Mouse (Mus musculus): ENCODE data around the gene Tln1. TPM values are rescaled to one million over a fixed set of nuclear protein-coding genes. Genes with fewer than 3 reads are reported as not detected.
"Not testable (repeated sequence)": the region's sequence is repeated elsewhere in the genome, so short reads cannot be mapped to it uniquely, and the experiment has no call there.

Tln1 gene
- total and polyA plus RNA-seq, 2 experiments = 38.6 to 42.8 TPM

DNA sequence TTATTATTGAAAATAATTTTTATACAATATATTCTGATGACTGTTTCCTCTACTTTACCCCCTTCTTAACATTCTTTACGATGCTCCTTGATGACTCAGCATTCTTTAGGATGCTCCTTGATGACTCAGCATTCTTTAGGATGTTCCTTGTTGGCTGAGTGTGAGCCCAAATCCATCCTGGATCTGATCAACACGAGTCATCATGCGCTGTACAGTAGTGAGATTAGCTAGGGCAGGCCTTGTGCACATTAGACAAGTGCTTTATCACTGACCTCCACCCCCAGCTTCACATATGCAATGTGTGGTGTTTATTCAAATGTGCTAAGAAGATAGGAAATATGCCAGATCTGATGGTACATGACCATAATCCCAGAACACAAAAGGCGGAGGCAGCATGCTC, 35.7 kb upstream of the Tln1 start:
- 80% methylated on average over 4 of the region's 4 CpGs for WGBS
- no peaks in the 10 kb centered on the region for H3K27me3 ChIP-seq (ENCODE audit: control insufficient read depth, insufficient read depth, low read length)

DNA sequence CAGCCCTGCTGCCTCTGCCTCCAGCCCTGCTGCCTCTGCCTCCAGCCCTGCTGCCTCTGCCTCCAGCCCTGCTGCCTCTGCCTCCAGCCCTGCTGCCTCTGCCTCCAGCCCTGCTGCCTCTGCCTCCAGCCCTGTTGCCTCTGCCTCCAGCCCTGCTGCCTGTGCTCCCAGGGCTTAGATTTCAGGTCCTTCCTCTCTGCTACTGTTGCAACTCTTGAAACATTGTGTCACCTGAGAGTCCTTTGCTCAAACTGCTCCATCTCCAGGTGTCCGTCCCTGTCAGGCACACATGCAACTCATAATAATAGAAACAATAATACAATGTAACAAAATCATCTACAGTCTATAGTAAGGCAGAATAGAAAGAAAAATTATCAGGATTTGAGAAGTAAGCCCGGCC, 34.1 kb upstream of the Tln1 start:
- not testable (repeated sequence) for H3K27ac ChIP-seq (replicated peaks; ENCODE audit: insufficient read depth, low read depth, low read length); H3K4me1 ChIP-seq (ENCODE audit: control insufficient read depth, insufficient read depth, low read length); H3K27me3 ChIP-seq (ENCODE audit: control insufficient read depth, insufficient read depth, low read length); H3K9ac ChIP-seq (ENCODE audit: low read depth, low read length); H3K4me3 ChIP-seq (ENCODE audit: insufficient read depth, low read depth, low read length); H3K36me3 ChIP-seq (ENCODE audit: control insufficient read depth, insufficient read depth, low read length); H3K79me2 ChIP-seq (ENCODE audit: control insufficient read depth, insufficient read depth, low read length); DNase-seq (ENCODE audit: extremely low read depth, low read depth, low spot score)
- 88% methylated on average over 2 of the region's 2 CpGs for WGBS

More for the DNA sequence above, 35.7 kb upstream of the Tln1 start:
- Histone ChIP-seq H3K27ac (replicated peaks; ENCODE audit: insufficient read depth, low read depth, low read length) (no peak overlapping the region), H3K36me3 (ENCODE audit: control insufficient read depth, insufficient read depth, low read length) (no peaks in the 10 kb centered on the region), H3K79me2 (ENCODE audit: control insufficient read depth, insufficient read depth, low read length) (no peaks in the 10 kb centered on the region), H3K4me1 (ENCODE audit: control insufficient read depth, insufficient read depth, low read length) (no peaks in the 10 kb centered on the region), H3K9ac (ENCODE audit: low read depth, low read length) (no peak overlapping the region), H3K4me3 (ENCODE audit: insufficient read depth, low read depth, low read length) (no peak overlapping the region)
- TF ChIP-seq CTCF (IDR thresholded peaks at IDR 0.05; ENCODE audit: low read depth, low read length) = no peak
- no peak for TF ChIP-seq POLR2A (IDR thresholded peaks at IDR 0.05; ENCODE audit: extremely low read depth, insufficient read depth, low read length)
- no peak for DNase-seq (ENCODE audit: extremely low read depth, low read depth, low spot score)

DNA sequence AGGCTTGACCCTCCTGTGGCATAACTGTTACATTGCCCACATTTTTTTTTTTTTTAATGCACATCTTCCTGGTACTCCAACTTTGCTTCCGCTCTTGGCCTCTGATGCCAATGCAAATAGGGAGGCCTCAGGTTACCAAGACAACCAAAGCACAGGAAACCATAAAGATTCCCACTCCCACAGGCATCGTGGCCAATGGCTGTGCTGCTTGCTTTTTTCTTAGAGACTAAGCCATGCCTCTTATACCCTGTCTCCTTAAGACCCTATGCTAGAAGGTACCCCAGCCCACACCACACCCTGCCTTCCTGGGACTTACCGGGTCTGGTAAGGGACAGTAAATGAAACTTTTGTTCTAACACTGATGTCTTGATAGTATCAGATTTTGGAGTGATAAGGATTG, 31.0 kb upstream of the Tln1 start:
- no peak for TF ChIP-seq POLR2A (IDR thresholded peaks at IDR 0.05; ENCODE audit: extremely low read depth, insufficient read depth, low read length)
- TF ChIP-seq CTCF (IDR thresholded peaks at IDR 0.05; ENCODE audit: low read depth, low read length) = no peak
- H3K4me1 ChIP-seq (ENCODE audit: control insufficient read depth, insufficient read depth, low read length) = no peaks in the 10 kb centered on the region
- WGBS = 73% methylated on average over 3 of the region's 3 CpGs

DNA sequence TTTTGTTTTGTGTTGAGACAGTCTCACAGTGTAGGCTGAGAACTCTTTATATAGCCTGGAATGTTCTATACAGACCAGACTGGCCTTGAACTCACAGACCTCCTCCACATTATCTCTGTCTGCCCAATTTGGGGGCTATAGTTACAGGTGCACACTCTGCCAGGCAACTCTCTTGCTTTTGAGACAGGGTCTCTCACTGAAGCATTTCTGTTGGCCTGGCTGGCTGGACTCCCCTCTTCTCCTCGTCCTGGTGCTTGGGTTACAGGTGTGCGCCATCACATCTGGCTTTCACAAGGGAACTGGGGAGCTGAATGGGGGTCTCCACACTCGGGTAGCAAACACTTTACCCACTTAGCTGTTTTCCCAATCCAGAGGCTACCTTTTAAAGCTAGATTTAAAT, 29.5 kb upstream of the Tln1 start:
- 78% methylated on average over 3 of the region's 3 CpGs for WGBS
- no peak for TF ChIP-seq CTCF (IDR thresholded peaks at IDR 0.05; ENCODE audit: low read depth, low read length)
- no peak for TF ChIP-seq POLR2A (IDR thresholded peaks at IDR 0.05; ENCODE audit: extremely low read depth, insufficient read depth, low read length)
- no peaks in the 10 kb centered on the region for H3K36me3 ChIP-seq (ENCODE audit: control insufficient read depth, insufficient read depth, low read length)
- no peak overlapping the region for H3K9ac ChIP-seq (ENCODE audit: low read depth, low read length)
- no peaks in the 10 kb centered on the region for H3K4me1 ChIP-seq (ENCODE audit: control insufficient read depth, insufficient read depth, low read length)
- no peak overlapping the region for H3K27ac ChIP-seq (replicated peaks; ENCODE audit: insufficient read depth, low read depth, low read length)
- no peaks in the 10 kb centered on the region for H3K79me2 ChIP-seq (ENCODE audit: control insufficient read depth, insufficient read depth, low read length)
- no peaks in the 10 kb centered on the region for H3K27me3 ChIP-seq (ENCODE audit: control insufficient read depth, insufficient read depth, low read length)
- no peak overlapping the region for H3K4me3 ChIP-seq (ENCODE audit: insufficient read depth, low read depth, low read length)
- no peak for DNase-seq (ENCODE audit: extremely low read depth, low read depth, low spot score)

More for the DNA sequence above, 31.0 kb upstream of the Tln1 start:
- Histone ChIP-seq H3K79me2 (ENCODE audit: control insufficient read depth, insufficient read depth, low read length) (no peaks in the 10 kb centered on the region), H3K36me3 (ENCODE audit: control insufficient read depth, insufficient read depth, low read length) (no peaks in the 10 kb centered on the region), H3K27me3 (ENCODE audit: control insufficient read depth, insufficient read depth, low read length) (no peaks in the 10 kb centered on the region), H3K9ac (ENCODE audit: low read depth, low read length) (no peak overlapping the region), H3K27ac (replicated peaks; ENCODE audit: insufficient read depth, low read depth, low read length) (no peak overlapping the region), H3K4me3 (ENCODE audit: insufficient read depth, low read depth, low read length) (no peak overlapping the region)
- no peak for DNase-seq (ENCODE audit: extremely low read depth, low read depth, low spot score)

DNA sequence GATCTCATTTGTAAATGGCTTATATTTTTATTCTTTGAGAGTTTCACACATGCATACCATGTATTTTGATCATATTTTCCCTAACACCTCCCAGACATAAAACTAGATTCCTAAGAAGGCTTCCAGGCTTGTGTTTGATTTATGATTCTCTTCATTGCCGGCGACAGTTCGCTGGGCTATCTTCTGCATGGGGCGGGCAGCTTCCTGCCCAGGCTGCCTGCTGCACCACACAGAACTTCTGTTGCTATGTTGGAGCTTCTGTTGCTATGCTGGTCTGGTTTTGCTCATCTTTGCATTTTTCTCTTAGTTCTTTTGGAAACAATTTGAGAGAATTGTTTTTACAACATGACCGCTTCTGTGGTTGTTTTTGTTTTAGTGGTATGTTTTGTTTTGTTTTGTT, 29.1 kb upstream of the Tln1 start:
- 67% methylated on average over 5 of the region's 5 CpGs for WGBS
- no peak for TF ChIP-seq POLR2A (IDR thresholded peaks at IDR 0.05; ENCODE audit: extremely low read depth, insufficient read depth, low read length)
- no peak for TF ChIP-seq CTCF (IDR thresholded peaks at IDR 0.05; ENCODE audit: low read depth, low read length)

DNA sequence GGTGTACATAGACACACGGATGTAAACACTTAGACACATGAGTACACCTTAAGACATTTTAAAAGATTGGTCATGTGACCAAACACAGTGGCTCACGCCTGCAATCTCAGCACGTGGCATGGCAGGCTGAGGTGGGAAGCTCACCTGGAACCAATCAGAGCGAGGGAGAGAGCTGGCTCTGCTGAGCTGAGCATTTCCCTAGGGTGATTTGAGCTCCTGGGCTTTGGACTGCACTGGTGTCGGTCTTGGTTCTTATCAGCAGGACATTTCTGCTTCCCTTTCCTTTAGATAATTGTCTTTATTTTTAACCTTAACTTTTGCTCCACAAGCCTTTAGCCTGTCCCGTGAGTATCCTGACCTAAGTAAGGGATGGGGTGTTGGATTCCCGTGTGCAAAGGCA, 25.2 kb upstream of the Tln1 start:
- Histone ChIP-seq H3K4me1 (ENCODE audit: control insufficient read depth, insufficient read depth, low read length) (no peaks in the 10 kb centered on the region), H3K4me3 (ENCODE audit: insufficient read depth, low read depth, low read length) (no peak overlapping the region), H3K36me3 (ENCODE audit: control insufficient read depth, insufficient read depth, low read length) (peaks cover 3% of the 10 kb centered on the region; the same call in 1 of the 2 replicates), H3K9ac (ENCODE audit: low read depth, low read length) (no peak overlapping the region), H3K79me2 (ENCODE audit: control insufficient read depth, insufficient read depth, low read length) (no peaks in the 10 kb centered on the region), H3K27ac (replicated peaks; ENCODE audit: insufficient read depth, low read depth, low read length) (peak overlapping the region; percentile 49), H3K27me3 (ENCODE audit: control insufficient read depth, insufficient read depth, low read length) (no peaks in the 10 kb centered on the region)
- peak; percentile 22 for DNase-seq (ENCODE audit: extremely low read depth, low read depth, low spot score)
- TF ChIP-seq CTCF (IDR thresholded peaks at IDR 0.05; ENCODE audit: low read depth, low read length) (no peak), POLR2A (IDR thresholded peaks at IDR 0.05; ENCODE audit: extremely low read depth, insufficient read depth, low read length) (no peak)
- 45% methylated on average over 7 of the region's 7 CpGs for WGBS

More for the DNA sequence above, 29.1 kb upstream of the Tln1 start:
- Histone ChIP-seq H3K79me2 (ENCODE audit: control insufficient read depth, insufficient read depth, low read length) (no peaks in the 10 kb centered on the region), H3K4me1 (ENCODE audit: control insufficient read depth, insufficient read depth, low read length) (no peaks in the 10 kb centered on the region), H3K36me3 (ENCODE audit: control insufficient read depth, insufficient read depth, low read length) (no peaks in the 10 kb centered on the region), H3K27ac (replicated peaks; ENCODE audit: insufficient read depth, low read depth, low read length) (no peak overlapping the region), H3K27me3 (ENCODE audit: control insufficient read depth, insufficient read depth, low read length) (no peaks in the 10 kb centered on the region), H3K4me3 (ENCODE audit: insufficient read depth, low read depth, low read length) (no peak overlapping the region), H3K9ac (ENCODE audit: low read depth, low read length) (no peak overlapping the region)
- DNase-seq (ENCODE audit: extremely low read depth, low read depth, low spot score) = no peak
